Mouse (Mus musculus): Measurements from ENCODE around the gene Xpr1. TPM values are rescaled to one million over a fixed set of nuclear protein-coding genes. Genes with fewer than 3 reads are reported as not detected.

Gene Xpr1
- total RNA-seq, 2 experiments from 2014 or later = 39.5 to 62.2 TPM

DNA sequence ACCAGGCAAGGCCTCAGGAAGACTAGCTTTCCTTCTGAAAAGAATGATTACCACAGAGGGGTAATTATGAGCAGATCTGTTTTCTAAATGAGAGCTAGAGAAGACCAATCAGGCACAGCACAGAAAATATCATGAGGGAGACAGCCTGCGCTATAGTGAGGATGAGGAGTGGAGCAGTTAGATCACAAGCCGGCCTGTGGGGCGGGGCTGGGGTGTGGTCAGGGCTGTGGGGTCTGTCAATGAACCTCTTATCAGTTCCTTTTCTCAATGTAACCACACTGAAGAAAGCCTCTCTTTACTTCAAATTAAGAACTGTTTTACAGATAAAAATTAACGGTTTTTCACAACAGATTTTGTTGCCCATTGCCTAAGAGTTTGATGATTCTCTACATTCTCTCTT is 65.7 kb downstream of the Xpr1 start:
- H3K27ac ChIP-seq = no peak overlapping the region
- no peak overlapping the region for H3K4me3 ChIP-seq
- TF ChIP-seq CTCF (IDR thresholded peaks at IDR 0.05) = no peak
- intact Hi-C loops (cut with DNase I) = no loop called here
- DNase-seq = no peak

DNA sequence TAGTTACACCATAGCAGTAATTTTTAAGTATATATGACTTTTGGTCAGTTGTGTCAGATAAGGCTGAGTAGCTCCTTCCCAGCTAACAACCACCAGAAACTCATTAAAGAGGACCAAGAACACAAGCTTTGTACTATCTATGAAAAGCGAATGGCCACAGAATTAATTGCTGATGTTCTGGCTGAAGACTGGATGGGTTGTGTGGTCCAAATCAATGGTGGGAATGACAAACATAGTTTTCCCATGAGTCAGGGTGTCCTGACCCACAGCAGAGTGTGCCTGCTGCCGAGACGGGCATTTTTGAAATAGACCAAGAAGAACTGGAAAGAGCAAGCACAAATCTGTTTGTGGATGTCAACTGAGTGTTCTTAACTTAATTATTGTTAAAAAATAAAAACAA is 68.7 kb downstream of the Xpr1 start:
- intact Hi-C loops (cut with DNase I) = loop anchor here (5.0 kb wide), 1 partner anchor 69 kb away; the partner anchor contains the start of gene Xpr1
- no peak overlapping the region for H3K27ac ChIP-seq
- H3K4me3 ChIP-seq = no peak overlapping the region
- no peak for TF ChIP-seq CTCF (IDR thresholded peaks at IDR 0.05)
- no peak for DNase-seq

DNA sequence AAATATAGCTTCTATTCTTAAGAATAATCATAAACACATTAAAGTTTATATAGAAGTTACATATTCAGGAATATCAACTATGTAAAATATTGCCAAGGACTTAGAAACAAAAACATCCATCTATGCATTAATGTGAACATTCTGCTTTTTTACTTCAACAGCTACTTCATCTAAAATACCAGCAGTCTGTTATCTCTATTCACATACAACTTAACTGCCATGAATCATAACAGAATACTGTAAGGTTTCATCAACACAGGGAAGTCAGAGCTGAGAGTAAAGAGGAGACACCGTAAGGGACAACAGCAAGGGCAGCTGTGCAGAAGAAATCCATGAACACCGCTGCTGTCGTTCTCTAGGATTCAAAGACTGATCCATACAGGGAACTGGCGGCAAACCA is 69.9 kb downstream of the Xpr1 start:
- intact Hi-C loops (cut with DNase I) = loop anchor here (5.0 kb wide), 1 partner anchor 70 kb away; the partner anchor contains the start of gene Xpr1
- TF ChIP-seq CTCF (IDR thresholded peaks at IDR 0.05) = no peak
- H3K4me3 ChIP-seq = no peak overlapping the region
- DNase-seq = no peak
- no peak overlapping the region for H3K27ac ChIP-seq

DNA sequence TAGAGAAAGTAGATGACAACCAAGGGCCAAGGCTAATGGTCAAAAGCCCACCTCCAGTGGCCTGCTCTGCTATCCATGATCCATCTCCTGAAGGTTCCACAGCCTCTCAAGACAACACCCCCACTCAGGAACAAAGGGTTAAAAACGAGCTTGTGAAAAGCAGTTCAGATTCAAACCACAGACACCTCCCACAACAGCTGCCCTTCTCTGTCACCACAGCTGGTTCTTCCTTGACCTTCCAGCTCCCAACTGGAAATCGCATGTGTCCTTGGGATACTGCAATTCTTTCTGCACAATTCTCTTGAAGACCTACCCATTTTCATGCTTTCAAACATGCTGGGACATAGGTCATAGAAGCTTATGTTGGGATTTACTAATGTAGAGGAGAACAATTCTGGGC is 73.2 kb downstream of the Xpr1 start:
- intact Hi-C loops (cut with DNase I) = no loop called here

DNA sequence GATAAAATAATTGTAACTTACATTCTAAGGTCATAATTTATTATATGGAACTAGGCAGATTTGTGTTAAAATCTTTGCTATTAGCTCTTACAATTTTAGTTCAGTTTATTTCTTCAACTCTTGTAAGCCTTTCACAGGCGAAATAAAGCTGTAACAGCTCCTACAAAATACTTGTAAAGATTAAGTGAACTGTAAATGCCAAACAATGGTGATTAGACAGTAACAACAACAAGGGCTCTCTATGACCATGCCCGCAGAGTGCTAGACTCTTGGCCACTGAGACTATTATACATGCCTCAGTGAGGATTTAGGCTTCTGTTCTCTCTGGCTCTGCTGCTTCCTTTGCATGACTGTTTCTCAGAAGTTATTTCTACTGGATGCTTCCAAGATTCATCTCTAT is 77.6 kb downstream of the Xpr1 start:
- no peak overlapping the region for H3K27ac ChIP-seq
- no peak for DNase-seq
- intact Hi-C loops (cut with DNase I) = no loop called here
- TF ChIP-seq CTCF (IDR thresholded peaks at IDR 0.05) = no peak
- H3K4me3 ChIP-seq = no peak overlapping the region

More for the DNA sequence above, 73.2 kb downstream of the Xpr1 start:
- no peak overlapping the region for H3K4me3 ChIP-seq
- DNase-seq = no peak
- H3K27ac ChIP-seq = peak overlapping the region; percentile 43; the same call in 1 of the 2 replicates
- TF ChIP-seq CTCF (IDR thresholded peaks at IDR 0.05) = no peak

DNA sequence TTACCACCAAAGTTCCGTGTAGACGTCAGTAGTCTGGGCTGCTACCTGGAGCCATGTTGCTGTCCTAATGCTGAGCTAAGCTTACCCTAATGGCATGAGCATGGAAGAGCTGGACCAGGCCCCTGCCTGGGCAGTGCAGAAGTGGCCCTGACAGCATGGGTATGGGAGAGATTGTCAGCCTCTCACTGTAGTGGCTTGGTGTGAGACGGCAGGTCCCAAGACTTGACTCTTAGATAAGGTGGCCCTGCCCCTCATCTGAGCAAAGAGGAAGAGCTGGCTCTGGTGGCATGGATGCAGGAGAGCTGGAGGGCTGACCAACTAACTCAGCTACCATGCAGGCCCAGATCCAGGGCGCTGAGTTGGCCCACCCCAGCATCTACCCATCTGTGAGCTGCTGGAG is 79.9 kb downstream of the Xpr1 start:
- no peak for TF ChIP-seq CTCF (IDR thresholded peaks at IDR 0.05)
- H3K4me3 ChIP-seq = no peak overlapping the region
- intact Hi-C loops (cut with DNase I) = no loop called here

DNA sequence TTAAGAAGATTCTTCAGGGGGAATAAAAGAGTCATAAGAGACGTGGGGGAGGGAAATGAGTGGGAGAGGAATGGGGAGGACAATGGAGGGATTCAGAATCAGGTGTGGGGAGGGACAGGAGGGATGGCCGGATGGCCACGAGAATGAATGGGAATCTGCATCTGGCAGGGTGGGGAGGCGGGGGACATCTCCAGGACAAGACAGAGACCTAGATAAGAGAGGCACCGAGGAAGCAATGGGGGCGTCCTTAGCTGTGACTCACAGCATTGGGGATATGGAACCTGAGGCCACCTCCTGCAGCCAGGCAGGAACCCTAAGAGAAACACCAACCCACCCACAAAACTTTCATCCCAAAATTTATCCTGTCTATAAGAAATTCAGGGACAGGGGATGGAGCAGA is 81.3 kb downstream of the Xpr1 start:
- DNase-seq = no peak
- H3K4me3 ChIP-seq = no peak overlapping the region
- no peak for TF ChIP-seq CTCF (IDR thresholded peaks at IDR 0.05)
- no peak overlapping the region for H3K27ac ChIP-seq
- intact Hi-C loops (cut with DNase I) = no loop called here

More for the DNA sequence above, 79.9 kb downstream of the Xpr1 start:
- no peak overlapping the region for H3K27ac ChIP-seq
- DNase-seq = no peak

DNA sequence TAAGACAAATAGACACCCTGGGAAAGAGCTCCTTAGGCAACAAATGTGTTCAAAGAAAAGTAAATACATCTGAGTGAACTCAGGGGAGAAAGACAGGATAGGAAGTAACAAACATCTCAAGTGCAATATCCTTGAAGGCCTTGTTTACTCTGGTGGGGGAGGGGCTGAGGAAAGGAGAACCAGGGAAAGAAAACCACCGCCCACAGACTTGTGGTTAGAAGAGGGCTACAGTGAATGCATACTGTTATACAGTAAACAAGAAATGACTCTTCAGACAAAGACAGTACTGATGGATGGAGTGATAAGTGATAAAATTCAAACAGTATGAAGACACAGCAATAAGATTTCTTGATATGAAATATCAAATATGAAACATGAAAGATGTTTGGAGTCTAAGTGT is 95.0 kb downstream of the Xpr1 start:
- TF ChIP-seq CTCF (IDR thresholded peaks at IDR 0.05) = no peak
- Histone ChIP-seq H3K4me3 (no peak overlapping the region), H3K27ac (no peak overlapping the region)
- intact Hi-C loops (cut with DNase I) = no loop called here
- DNase-seq = no peak

DNA sequence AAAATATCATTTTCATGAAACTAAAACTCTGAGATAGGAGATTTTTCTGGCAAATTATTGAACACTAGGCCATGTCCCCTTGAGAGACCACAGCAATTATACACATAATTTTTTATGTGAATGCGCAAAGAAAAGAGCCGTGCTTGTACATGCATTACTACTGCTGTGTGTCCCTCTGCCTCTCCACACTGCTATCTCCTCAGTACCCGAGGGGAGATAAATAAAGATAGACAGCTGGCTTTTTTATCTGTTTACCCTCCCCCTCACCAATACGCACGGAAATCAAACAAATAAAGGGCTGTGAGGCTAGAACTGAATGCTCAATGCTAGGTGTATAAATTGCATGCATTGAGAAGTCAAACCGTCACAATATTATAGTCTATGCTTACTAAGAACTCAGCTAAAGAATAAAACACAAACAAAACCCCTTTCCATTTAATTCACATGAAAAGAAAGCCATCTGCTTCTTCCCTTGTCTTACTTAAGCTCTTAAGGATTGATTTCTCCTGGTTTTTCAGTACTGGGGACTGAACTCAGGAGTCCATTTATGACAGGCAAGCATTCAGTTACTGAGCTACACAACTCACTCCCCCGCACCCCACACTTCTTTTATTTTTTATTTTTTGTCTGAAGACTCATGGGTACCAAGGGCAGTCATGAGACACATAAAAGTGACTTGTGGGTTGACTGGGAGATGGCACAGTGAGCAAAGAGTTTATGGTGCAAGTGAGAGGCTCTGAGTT is 97.0 kb downstream of the Xpr1 start:
- intact Hi-C loops (cut with DNase I) = no loop called here
- TF ChIP-seq CTCF (IDR thresholded peaks at IDR 0.05) = no peak
- no peak for DNase-seq
- no peak overlapping the region for H3K27ac ChIP-seq
- H3K4me3 ChIP-seq = no peak overlapping the region

DNA sequence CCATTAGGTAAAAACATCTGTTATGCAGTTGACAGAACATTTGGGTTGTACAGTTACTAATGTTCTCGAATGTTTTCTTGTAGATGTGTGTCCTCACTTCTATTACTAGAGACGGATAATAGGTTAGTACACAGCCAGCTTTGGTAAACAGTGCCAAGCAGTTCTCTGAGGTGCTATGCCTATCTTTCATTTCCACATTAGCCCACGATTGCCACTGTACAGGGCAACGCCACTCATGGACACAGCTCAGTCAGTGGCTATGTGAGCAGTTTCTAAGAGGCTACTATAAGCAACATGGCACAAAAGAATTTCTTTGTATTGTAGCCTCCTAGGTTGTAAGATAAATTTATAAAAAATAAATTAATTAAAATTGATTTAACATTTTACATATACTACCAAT is 97.7 kb downstream of the Xpr1 start:
- no peak for DNase-seq
- H3K4me3 ChIP-seq = no peak overlapping the region
- H3K27ac ChIP-seq = no peak overlapping the region
- intact Hi-C loops (cut with DNase I) = no loop called here
- TF ChIP-seq CTCF (IDR thresholded peaks at IDR 0.05) = no peak

DNA sequence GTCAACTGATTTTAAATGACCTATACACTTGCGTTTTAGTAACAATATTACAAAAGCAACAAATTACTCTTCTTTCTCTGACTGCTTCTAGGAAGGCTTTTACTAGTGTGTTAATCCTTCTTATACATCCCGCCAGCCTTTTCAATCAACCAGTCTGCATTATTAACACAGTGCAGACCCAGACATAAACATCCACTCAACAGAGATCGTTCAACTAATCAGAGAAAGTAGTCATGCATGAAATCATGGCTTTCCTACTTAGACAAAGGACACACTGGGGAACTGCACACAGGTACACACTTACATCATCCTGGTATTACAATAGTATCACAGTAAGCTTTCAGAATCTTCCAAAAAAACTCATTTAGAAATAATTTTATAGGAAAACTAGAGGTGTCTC is 105.5 kb downstream of the Xpr1 start:
- no peak for DNase-seq
- Histone ChIP-seq H3K27ac (no peak overlapping the region), H3K4me3 (no peak overlapping the region)
- intact Hi-C loops (cut with DNase I) = no loop called here
- no peak for TF ChIP-seq CTCF (IDR thresholded peaks at IDR 0.05)

DNA sequence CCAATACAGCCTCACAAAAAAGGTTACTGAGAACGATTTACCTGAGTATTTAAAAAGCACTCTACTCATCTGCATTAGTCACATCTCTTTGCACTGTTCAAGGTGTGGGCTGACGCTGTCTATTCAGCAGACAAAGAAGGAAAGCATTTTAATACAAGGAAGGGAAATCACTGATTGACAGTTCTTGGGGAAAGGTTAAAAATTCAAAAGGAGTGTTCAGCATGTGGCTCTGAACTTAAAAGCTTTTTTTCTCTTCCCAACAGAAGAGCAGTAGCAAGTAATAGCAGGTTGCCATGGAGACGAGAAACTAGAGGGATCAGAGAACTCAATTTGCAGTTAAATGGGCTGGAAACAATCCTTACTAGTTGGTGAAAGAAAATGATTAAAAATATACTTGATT is 110.3 kb downstream of the Xpr1 start:
- no peak for DNase-seq
- no peak overlapping the region for H3K27ac ChIP-seq
- intact Hi-C loops (cut with DNase I) = no loop called here
- no peak for TF ChIP-seq CTCF (IDR thresholded peaks at IDR 0.05)
- H3K4me3 ChIP-seq = no peak overlapping the region

DNA sequence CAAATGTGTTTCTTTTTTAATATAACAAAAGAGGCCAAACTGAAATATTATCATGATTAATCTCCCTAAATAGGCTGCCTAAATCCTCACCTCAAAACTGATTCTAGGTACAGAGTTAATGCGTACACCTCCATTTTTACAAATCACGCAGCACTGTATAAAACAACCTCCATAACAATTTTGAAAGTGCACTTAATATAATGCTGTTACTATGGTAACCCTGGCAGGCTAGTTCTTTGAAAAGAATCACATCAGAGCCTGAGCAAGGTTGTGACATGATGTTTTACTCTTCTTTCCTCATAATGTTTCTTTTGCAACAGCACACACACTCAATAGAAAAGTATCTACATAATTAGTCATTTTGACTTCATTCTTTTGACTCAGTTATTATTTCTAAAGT is 113.8 kb downstream of the Xpr1 start:
- intact Hi-C loops (cut with DNase I) = no loop called here
- no peak overlapping the region for H3K27ac ChIP-seq
- no peak for DNase-seq
- no peak overlapping the region for H3K4me3 ChIP-seq
- no peak for TF ChIP-seq CTCF (IDR thresholded peaks at IDR 0.05)

DNA sequence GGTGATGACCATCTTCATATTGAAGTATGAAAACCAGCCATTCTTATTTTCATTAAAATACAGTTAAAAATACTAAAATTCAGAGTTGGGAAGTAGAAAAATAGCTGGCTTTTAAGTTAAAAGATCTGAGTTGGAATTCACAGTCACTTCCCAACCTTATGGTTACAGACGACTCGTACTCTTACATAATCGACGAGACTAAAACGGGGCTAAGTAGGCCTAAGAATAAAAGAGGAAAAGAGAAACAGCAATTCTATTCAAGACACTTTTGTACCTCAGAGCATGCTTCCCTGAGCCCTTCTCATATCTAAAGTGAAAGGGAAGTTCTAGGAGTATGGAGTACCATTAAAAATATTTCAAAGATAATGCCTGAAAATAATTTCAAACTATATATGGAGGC is 119.6 kb downstream of the Xpr1 start:
- intact Hi-C loops (cut with DNase I) = no loop called here
- TF ChIP-seq CTCF (IDR thresholded peaks at IDR 0.05) = no peak

More for the DNA sequence above, 119.6 kb downstream of the Xpr1 start:
- Histone ChIP-seq H3K27ac (no peak overlapping the region), H3K4me3 (no peak overlapping the region)
- no peak for DNase-seq
